Mouse (Mus musculus): ENCODE results near the gene Apbb2.

The Apbb2 gene

DNA sequence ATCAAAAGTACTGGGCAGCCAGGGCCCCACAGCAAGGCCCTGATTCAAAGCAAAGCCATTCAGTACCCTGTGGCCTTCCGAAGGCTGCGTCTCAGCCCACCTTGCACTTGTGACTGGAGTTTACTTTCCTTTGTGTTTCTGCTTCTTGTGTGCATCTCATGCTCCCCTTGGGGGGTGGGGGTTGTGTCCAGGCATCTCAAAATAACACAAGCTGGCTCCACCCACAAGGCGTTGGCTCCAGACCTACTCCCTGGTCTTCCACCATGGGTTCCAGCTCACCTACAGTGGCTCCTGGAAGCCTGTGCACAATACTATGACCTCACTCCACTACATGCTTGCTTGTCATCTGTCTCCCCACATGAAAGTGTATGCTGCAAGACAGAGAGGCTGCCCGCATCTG is 88.2 kb downstream of the Apbb2 start:
- H3K4me1 ChIP-seq (replicated peaks; ENCODE audit: low read depth, low read length): peaks cover 48% of the 10 kb centered on the region
- H3K9me3 ChIP-seq (ENCODE audit: low read length): no peaks in the 10 kb centered on the region
- no peaks in the 10 kb centered on the region for H3K27me3 ChIP-seq (ENCODE audit: insufficient read depth, low read length)
- TF ChIP-seq POU5F1 (IDR thresholded peaks at IDR 0.05; ENCODE audit: borderline replicate concordance, low read length): no peak
- TF ChIP-seq CTCF (conservative IDR thresholded peaks at IDR 0.05; ENCODE audit: low read length): no peak
- no peak for TF ChIP-seq NANOG (IDR thresholded peaks at IDR 0.05; ENCODE audit: borderline replicate concordance, low read length)
- no peak overlapping the region for H3K4me3 ChIP-seq (replicated peaks; ENCODE audit: low read length)
- no peaks in the 10 kb centered on the region for H3K36me3 ChIP-seq (ENCODE audit: insufficient read depth, low read length)

DNA sequence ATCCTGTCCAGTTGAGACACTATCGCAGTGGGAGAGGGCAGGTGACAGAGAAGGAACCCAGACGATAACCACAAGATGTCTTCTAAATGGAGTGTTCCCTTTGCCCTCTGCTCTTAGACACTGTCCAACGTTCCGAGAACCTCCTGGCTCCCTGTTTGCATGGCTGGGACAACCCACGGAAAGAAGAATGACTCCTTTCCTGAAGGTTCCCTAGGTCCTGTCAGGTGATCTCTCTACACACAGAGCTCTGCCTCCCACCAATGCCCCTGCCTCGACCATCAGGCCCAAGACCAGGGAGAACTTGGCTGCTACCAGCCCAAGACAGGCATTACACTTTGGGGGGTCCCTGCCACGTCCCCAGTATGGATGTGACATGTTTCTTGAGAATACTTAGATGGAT is 89.0 kb downstream of the Apbb2 start:
- TF ChIP-seq POU5F1 (IDR thresholded peaks at IDR 0.05; ENCODE audit: borderline replicate concordance, low read length) (no peak), CTCF (conservative IDR thresholded peaks at IDR 0.05; ENCODE audit: low read length) (no peak), NANOG (IDR thresholded peaks at IDR 0.05; ENCODE audit: borderline replicate concordance, low read length) (no peak)
- no peaks in the 10 kb centered on the region for H3K36me3 ChIP-seq (ENCODE audit: insufficient read depth, low read length)
- H3K9me3 ChIP-seq (ENCODE audit: low read length): no peaks in the 10 kb centered on the region
- no peak overlapping the region for H3K4me3 ChIP-seq (replicated peaks; ENCODE audit: low read length)
- peaks cover 48% of the 10 kb centered on the region for H3K4me1 ChIP-seq (replicated peaks; ENCODE audit: low read depth, low read length)
- H3K27me3 ChIP-seq (ENCODE audit: insufficient read depth, low read length): no peaks in the 10 kb centered on the region

DNA sequence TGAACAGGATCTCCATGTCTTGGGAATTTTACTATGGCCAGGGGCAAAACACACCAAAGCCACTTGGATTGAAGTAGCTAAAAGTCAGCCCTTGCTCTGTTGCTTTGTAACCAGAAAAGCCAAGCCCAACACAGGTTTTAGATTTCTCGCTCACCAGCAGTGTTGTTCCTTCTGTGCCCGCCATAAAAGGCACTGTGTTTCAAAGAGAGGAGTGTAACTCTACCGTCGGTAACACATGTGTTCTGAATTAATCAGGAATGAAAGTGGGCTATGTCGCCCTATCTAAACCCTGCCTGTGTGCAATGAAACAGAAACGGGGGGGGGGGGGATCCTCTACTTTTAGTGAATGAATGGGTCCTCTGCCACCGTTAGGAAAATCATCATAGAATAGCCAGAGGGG is 90.0 kb downstream of the Apbb2 start:
- TF ChIP-seq POU5F1 (IDR thresholded peaks at IDR 0.05; ENCODE audit: borderline replicate concordance, low read length) (no peak), CTCF (conservative IDR thresholded peaks at IDR 0.05; ENCODE audit: low read length) (no peak), NANOG (IDR thresholded peaks at IDR 0.05; ENCODE audit: borderline replicate concordance, low read length) (no peak)

DNA sequence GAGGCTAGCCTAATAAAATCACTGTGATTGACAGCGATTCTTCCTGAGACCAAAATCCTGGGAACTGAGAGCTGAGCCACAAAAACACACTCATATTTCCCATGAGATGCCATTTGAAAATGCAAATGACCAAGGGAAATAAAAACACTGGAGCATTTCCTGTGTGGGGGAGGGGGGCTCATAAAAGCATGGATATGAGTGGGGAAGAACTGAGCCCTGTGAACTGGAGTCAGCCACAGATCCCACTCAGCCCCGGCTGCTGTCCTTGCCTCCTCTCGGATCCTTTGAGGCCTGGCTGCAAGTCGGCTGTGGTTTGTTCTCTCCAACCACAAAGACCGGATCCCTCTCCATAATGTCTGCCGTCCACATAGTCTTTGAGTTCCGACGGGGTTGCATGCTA is 91.5 kb downstream of the Apbb2 start:
- no peaks in the 10 kb centered on the region for H3K27me3 ChIP-seq (ENCODE audit: insufficient read depth, low read length)
- H3K4me1 ChIP-seq (replicated peaks; ENCODE audit: low read depth, low read length): peaks cover 33% of the 10 kb centered on the region
- H3K36me3 ChIP-seq (ENCODE audit: insufficient read depth, low read length): no peaks in the 10 kb centered on the region
- TF ChIP-seq CTCF (conservative IDR thresholded peaks at IDR 0.05; ENCODE audit: low read length): no peak
- no peak for TF ChIP-seq NANOG (IDR thresholded peaks at IDR 0.05; ENCODE audit: borderline replicate concordance, low read length)
- no peak for TF ChIP-seq POU5F1 (IDR thresholded peaks at IDR 0.05; ENCODE audit: borderline replicate concordance, low read length)
- no peaks in the 10 kb centered on the region for H3K9me3 ChIP-seq (ENCODE audit: low read length)
- H3K4me3 ChIP-seq (replicated peaks; ENCODE audit: low read length): no peak overlapping the region

More for the DNA sequence above, 90.0 kb downstream of the Apbb2 start:
- H3K27me3 ChIP-seq (ENCODE audit: insufficient read depth, low read length): no peaks in the 10 kb centered on the region
- peaks cover 44% of the 10 kb centered on the region for H3K4me1 ChIP-seq (replicated peaks; ENCODE audit: low read depth, low read length)
- H3K9me3 ChIP-seq (ENCODE audit: low read length): no peaks in the 10 kb centered on the region
- no peak overlapping the region for H3K4me3 ChIP-seq (replicated peaks; ENCODE audit: low read length)
- H3K36me3 ChIP-seq (ENCODE audit: insufficient read depth, low read length): no peaks in the 10 kb centered on the region

DNA sequence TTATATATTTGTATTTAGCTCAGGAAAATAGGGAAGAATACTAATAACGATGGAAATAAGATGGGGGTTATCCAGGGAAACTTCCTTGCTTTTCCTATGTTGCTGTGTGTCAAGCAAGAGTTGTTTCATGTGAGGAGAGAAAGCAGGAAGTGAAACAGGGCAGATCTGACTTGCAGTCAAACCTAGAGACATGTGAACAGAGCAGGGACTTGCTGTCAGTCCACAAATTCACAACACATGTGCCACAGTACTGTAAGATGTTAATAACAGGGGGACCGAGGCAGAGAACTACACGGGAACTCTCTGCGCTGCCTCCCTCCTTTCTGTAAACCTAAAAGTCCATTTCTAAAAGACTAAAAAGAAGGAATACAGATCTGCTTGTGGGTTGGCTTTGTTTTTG is 93.6 kb downstream of the Apbb2 start:
- Histone ChIP-seq H3K9me3 (ENCODE audit: low read length) (no peaks in the 10 kb centered on the region), H3K36me3 (ENCODE audit: insufficient read depth, low read length) (no peaks in the 10 kb centered on the region), H3K4me3 (replicated peaks; ENCODE audit: low read length) (no peak overlapping the region), H3K4me1 (replicated peaks; ENCODE audit: low read depth, low read length) (peaks cover 14% of the 10 kb centered on the region), H3K27me3 (ENCODE audit: insufficient read depth, low read length) (no peaks in the 10 kb centered on the region)
- TF ChIP-seq NANOG (IDR thresholded peaks at IDR 0.05; ENCODE audit: borderline replicate concordance, low read length): no peak
- no peak for TF ChIP-seq POU5F1 (IDR thresholded peaks at IDR 0.05; ENCODE audit: borderline replicate concordance, low read length)
- no peak for TF ChIP-seq CTCF (conservative IDR thresholded peaks at IDR 0.05; ENCODE audit: low read length)

DNA sequence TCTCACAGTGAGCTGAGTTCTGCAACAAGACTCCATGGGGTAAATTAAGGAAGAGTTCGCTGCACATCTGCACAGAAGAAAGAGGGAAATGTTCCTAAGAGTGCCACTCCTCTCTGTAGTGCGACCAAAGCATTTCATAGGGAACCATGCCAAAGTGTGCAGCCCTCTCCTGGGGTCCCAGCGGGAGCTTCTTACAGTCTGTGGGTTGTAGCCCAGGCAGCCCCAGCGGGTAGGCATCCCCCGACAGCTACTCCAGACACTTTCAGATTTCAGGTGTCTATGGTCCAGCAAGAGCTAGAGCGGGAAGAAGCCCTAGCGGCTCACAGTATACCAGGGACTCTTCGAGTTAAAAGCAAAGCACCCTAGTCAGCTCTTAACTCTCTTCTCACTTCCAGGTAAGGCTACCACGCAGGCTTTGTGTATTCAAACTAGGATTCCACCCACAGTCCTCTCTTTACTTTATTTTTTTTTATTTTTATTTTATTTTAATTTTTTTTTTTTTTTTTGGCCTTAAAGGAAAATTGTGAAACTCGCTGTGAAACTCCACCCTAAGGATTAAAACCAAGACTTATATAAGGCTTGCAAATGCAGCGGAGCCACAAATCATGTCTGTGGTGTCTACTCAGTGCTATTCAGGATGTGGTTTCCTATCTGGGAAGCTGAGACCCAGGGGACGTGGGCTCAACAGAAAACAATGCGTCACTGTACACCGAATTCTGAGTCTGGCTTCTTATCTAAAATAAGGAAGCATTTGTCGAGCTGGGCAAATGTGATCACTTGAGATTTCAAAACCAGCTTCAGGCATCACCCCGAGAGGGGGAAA is 94.7 kb downstream of the Apbb2 start:
- TF ChIP-seq POU5F1 (IDR thresholded peaks at IDR 0.05; ENCODE audit: borderline replicate concordance, low read length) (no peak), NANOG (IDR thresholded peaks at IDR 0.05; ENCODE audit: borderline replicate concordance, low read length) (no peak), CTCF (conservative IDR thresholded peaks at IDR 0.05; ENCODE audit: low read length) (no peak)
- H3K4me3 ChIP-seq (replicated peaks; ENCODE audit: low read length): no peak overlapping the region
- no peaks in the 10 kb centered on the region for H3K36me3 ChIP-seq (ENCODE audit: insufficient read depth, low read length)
- no peaks in the 10 kb centered on the region for H3K9me3 ChIP-seq (ENCODE audit: low read length)
- H3K4me1 ChIP-seq (replicated peaks; ENCODE audit: low read depth, low read length): peaks cover 7% of the 10 kb centered on the region
- H3K27me3 ChIP-seq (ENCODE audit: insufficient read depth, low read length): no peaks in the 10 kb centered on the region

DNA sequence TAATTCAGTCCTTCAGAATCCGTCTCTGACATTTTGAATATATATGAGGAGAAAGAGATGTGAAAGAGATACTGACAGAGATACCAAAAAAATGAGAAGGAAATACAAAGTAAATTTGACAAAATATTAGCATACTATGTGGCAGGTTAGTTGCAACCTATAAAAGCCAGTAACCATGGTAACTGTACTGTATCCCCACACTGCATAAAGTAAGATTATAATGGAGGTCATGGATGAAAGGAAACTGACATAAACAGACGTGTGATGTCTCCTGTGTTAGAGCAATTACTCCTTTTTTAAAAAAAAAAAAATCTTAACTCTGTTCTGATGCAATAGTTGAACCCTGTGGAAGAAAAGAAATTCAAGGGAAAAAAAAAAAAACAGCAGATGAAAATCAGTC is 97.3 kb downstream of the Apbb2 start:
- Histone ChIP-seq H3K4me1 (replicated peaks; ENCODE audit: low read depth, low read length) (peaks cover 14% of the 10 kb centered on the region), H3K9me3 (ENCODE audit: low read length) (no peaks in the 10 kb centered on the region), H3K27me3 (ENCODE audit: insufficient read depth, low read length) (no peaks in the 10 kb centered on the region), H3K4me3 (replicated peaks; ENCODE audit: low read length) (no peak overlapping the region), H3K36me3 (ENCODE audit: insufficient read depth, low read length) (no peaks in the 10 kb centered on the region)
- TF ChIP-seq CTCF (conservative IDR thresholded peaks at IDR 0.05; ENCODE audit: low read length) (no peak), POU5F1 (IDR thresholded peaks at IDR 0.05; ENCODE audit: borderline replicate concordance, low read length) (no peak), NANOG (IDR thresholded peaks at IDR 0.05; ENCODE audit: borderline replicate concordance, low read length) (no peak)

DNA sequence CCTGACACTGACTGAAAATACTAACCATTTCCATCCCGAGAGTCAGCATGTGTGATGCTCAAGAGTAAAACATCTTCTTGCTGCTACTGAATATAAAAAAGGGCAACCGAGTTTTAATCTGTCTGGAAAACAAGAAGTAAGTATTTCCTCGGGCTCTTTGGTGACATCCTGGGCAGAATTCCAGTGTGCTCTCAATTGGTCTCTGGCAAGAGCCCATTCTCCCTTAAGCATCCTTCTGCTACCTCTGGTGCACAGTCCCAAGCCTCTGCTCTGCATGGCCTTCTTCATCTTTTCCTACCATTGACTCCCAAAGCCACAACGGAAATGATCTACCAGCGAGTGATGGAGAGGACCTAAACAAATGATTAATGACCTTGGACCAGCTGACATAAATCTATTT is 99.1 kb downstream of the Apbb2 start:
- no peak for TF ChIP-seq POU5F1 (IDR thresholded peaks at IDR 0.05; ENCODE audit: borderline replicate concordance, low read length)
- no peak for TF ChIP-seq CTCF (conservative IDR thresholded peaks at IDR 0.05; ENCODE audit: low read length)
- TF ChIP-seq NANOG (IDR thresholded peaks at IDR 0.05; ENCODE audit: borderline replicate concordance, low read length): no peak
- H3K27me3 ChIP-seq (ENCODE audit: insufficient read depth, low read length): no peaks in the 10 kb centered on the region
- no peaks in the 10 kb centered on the region for H3K36me3 ChIP-seq (ENCODE audit: insufficient read depth, low read length)

More for the DNA sequence above, 99.1 kb downstream of the Apbb2 start:
- H3K4me1 ChIP-seq (replicated peaks; ENCODE audit: low read depth, low read length): peaks cover 17% of the 10 kb centered on the region
- no peak overlapping the region for H3K4me3 ChIP-seq (replicated peaks; ENCODE audit: low read length)
- no peaks in the 10 kb centered on the region for H3K9me3 ChIP-seq (ENCODE audit: low read length)
